ENCODE assay signal across 8 mouse cellular contexts in genomic region chr7:140081408-140082241, GRCm38 (mm10). TPM values are rescaled to one million over a fixed set of nuclear protein-coding genes. Genes with fewer than 3 reads are reported as not detected.
DNase-seq lines count a peak whose midpoint lies in the region; ATAC-seq and TF ChIP-seq lines count a peak whose summit lies in the region.
"Had no signal": no experiment of that assay in that cellular context is flagged by ENCODE, and none has a peak within 500 bp of the region (broad histone marks: within the 10 kb centered on the region; RNA-seq: fewer than 3 reads in every experiment).

No protein-coding gene starts in this region.

- no peak for TF ChIP-seq POLR2A in kidney, adult 2 months (IDR thresholded peaks at IDR 0.05; ENCODE audit: low read depth, low read length)

- H3K4me2 ChIP-seq in forebrain, embryonic 15.5 days (replicated peaks): peak overlapping the region; percentile 60

- H3K9ac ChIP-seq in forebrain, embryonic 15.5 days (replicated peaks): peak overlapping the region; percentile 66
- H3K9ac ChIP-seq: heart, embryonic 15.5 days had no signal

- peak overlapping the region; percentile 88 for H3K27ac ChIP-seq in forebrain, embryonic 15.5 days (replicated peaks)
- H3K27ac ChIP-seq in kidney, adult 2 months (ENCODE audit: insufficient read depth, low read depth, low read length): no peak overlapping the region
- H3K27ac ChIP-seq: heart, embryonic 15.5 days had no signal

- intact Hi-C loops in left cerebral cortex, postnatal 10 days (cut with DNase I): loop anchor here (2.0 to 10.0 kb wide), 3 partner anchors 36 to 803 kb away; partner anchors contain the start of genes Echs1, Paox, Psmd13 and Sirt3

- H3K4me3 ChIP-seq in forebrain, embryonic 15.5 days: peak overlapping the region; percentile 44
- H3K4me3 ChIP-seq in kidney, adult 2 months (ENCODE audit: insufficient read depth, low read depth, low read length): no peak overlapping the region

- 15% methylated on average over 20 of the region's 20 CpGs for WGBS in forebrain, embryonic 15.5 days
- 16% methylated on average over 20 of the region's 20 CpGs for WGBS in kidney, adult 2 months

- no peak for TF ChIP-seq CTCF in kidney, adult 2 months (conservative IDR thresholded peaks at IDR 0.05; ENCODE audit: insufficient read depth, insufficient read length, low read depth, low read length)

- DNase-seq in cerebellum, postnatal 14 days: peak; percentile 60 to 63
- peak; percentile 25 to 57 for DNase-seq in left cerebral cortex, postnatal 10 days (ENCODE audit: extremely low spot score in 1 of 2, low spot score in 2 of 2)
- peak; percentile 55 for DNase-seq in right cerebral cortex, adult 18-20 months
- DNase-seq in heart, postnatal 4 days: no peak
- DNase-seq in kidney, adult 2 months: no peak
- no peak for DNase-seq in gastrocnemius, postnatal 4 days (ENCODE audit: low spot score in 2 of 2)

- ATAC-seq in forebrain, embryonic 15.5 days (replicated peaks): peak; percentile 20

- H3K36me3 ChIP-seq in forebrain, embryonic 15.5 days: no peaks in the 10 kb centered on the region
- H3K36me3 ChIP-seq in kidney, adult 2 months (ENCODE audit: control insufficient read depth, insufficient read depth, low read length): no peaks in the 10 kb centered on the region
- H3K36me3 ChIP-seq: heart, embryonic 15.5 days had no signal

- peaks cover 35% of the 10 kb centered on the region for H3K4me1 ChIP-seq in forebrain, embryonic 15.5 days
- H3K4me1 ChIP-seq in kidney, adult 2 months (ENCODE audit: control insufficient read depth, insufficient read depth, low read length): no peaks in the 10 kb centered on the region

- no peaks in the 10 kb centered on the region for H3K9me3 ChIP-seq in forebrain, embryonic 15.5 days
- H3K9me3 ChIP-seq: heart, embryonic 15.5 days had no signal

- no peaks in the 10 kb centered on the region for H3K27me3 ChIP-seq in forebrain, embryonic 15.5 days
- H3K27me3 ChIP-seq in kidney, adult 2 months (replicated peaks; ENCODE audit: control insufficient read depth, insufficient read depth, low read length): no peaks in the 10 kb centered on the region

RNA-seq across cellular contexts. Expression of gene Caly, which starts 0.7 kb away (rescaled TPM):
- 108 and 117 TPM in 2 replicates for polyA plus RNA-seq in forebrain, embryonic 15.5 days (2015; fragmentation: Nextera tagmentation; extraction: Ambion mirVana)
- 100 to 1,000 TPM; 222 to 234 TPM for total RNA-seq in left cerebral cortex, postnatal 10 days (2021)
- under 1 TPM in 1 of 2 experiments, not detected in 1; 0.34 TPM for total RNA-seq in heart, postnatal 4 days (2021)
- 0.16 and 0.52 TPM in 2 replicates for polyA plus RNA-seq in kidney, adult 2 months (2012; rRNA removed)
- total RNA-seq in gastrocnemius, postnatal 4 days (2021): not detected

RNA-seq across cellular contexts. Expression of gene Prap1, which starts 11.6 kb away (rescaled TPM):
- not detected in 2 replicates for polyA plus RNA-seq in forebrain, embryonic 15.5 days (2015; fragmentation: Nextera tagmentation; extraction: Ambion mirVana)
- total RNA-seq in left cerebral cortex, postnatal 10 days (2021): not detected
- total RNA-seq in heart, postnatal 4 days (2021): not detected
- 1.1 and 1.9 TPM in 2 replicates for polyA plus RNA-seq in kidney, adult 2 months (2012; rRNA removed)
- total RNA-seq in gastrocnemius, postnatal 4 days (2021): not detected

RNA-seq across cellular contexts. Expression of gene Fuom, which starts 20.6 kb away (rescaled TPM):
- polyA plus RNA-seq in forebrain, embryonic 15.5 days (2015; fragmentation: Nextera tagmentation; extraction: Ambion mirVana): 18.5 and 18.9 TPM in 2 replicates
- total RNA-seq in left cerebral cortex, postnatal 10 days (2021): 10 to 100 TPM; 22.6 to 30.0 TPM
- total RNA-seq in heart, postnatal 4 days (2021): 100 to 1,000 TPM; 106 to 119 TPM
- polyA plus RNA-seq in kidney, adult 2 months (2012; rRNA removed): 147 and 161 TPM in 2 replicates
- 10 to 100 TPM; 30.6 to 32.4 TPM for total RNA-seq in gastrocnemius, postnatal 4 days (2021)

RNA-seq across cellular contexts. Expression of gene Msx3, which starts 32.7 kb away (rescaled TPM):
- 0.73 TPM in 2 replicates for polyA plus RNA-seq in forebrain, embryonic 15.5 days (2015; fragmentation: Nextera tagmentation; extraction: Ambion mirVana)
- total RNA-seq in left cerebral cortex, postnatal 10 days (2021): under 1 TPM; 0.22 to 0.47 TPM
- not detected for total RNA-seq in heart, postnatal 4 days (2021)
- not detected in 2 replicates for polyA plus RNA-seq in kidney, adult 2 months (2012; rRNA removed)
- not detected for total RNA-seq in gastrocnemius, postnatal 4 days (2021)
- polyA plus RNA-seq: heart, embryonic 15.5 days had no signal

RNA-seq across cellular contexts. Expression of gene Paox, which starts 34.0 kb away (rescaled TPM):
- 7.5 and 8.6 TPM in 2 replicates for polyA plus RNA-seq in forebrain, embryonic 15.5 days (2015; fragmentation: Nextera tagmentation; extraction: Ambion mirVana)
- total RNA-seq in left cerebral cortex, postnatal 10 days (2021): 1 to 10 TPM; 6.5 to 9.4 TPM
- total RNA-seq in heart, postnatal 4 days (2021): 1 to 10 TPM; 4.5 TPM
- polyA plus RNA-seq in kidney, adult 2 months (2012; rRNA removed): 10.4 and 12.0 TPM in 2 replicates
- total RNA-seq in gastrocnemius, postnatal 4 days (2021): 1 to 10 TPM; 6.6 to 7.0 TPM

Comparison
In these comparisons a context has a peak if more than half of its experiments do, and no peak if none do; other contexts are left out.
1. DNase-seq: peak in cerebellum, postnatal 14 days (2 of 2), left cerebral cortex, postnatal 10 days (2 of 2) and right cerebral cortex, adult 18-20 months (single experiment); none in heart, postnatal 4 days (single experiment), kidney, adult 2 months (single experiment) and gastrocnemius, postnatal 4 days (0 of 2).
2. RNA of gene Caly, which starts 0.7 kb away (total RNA-seq): 222 to 234 TPM in left cerebral cortex, postnatal 10 days; 0.34 TPM in heart, postnatal 4 days and not detected in gastrocnemius, postnatal 4 days; every median in the first group is over 100 times any median in the second.